Mouse (Mus musculus) CH12F3 (cell line): ENCODE measurements around the gene Tanc2.

Experiments used
- in situ Hi-C: fragments of 300-500 bp; cut with MboI; formaldehyde crosslinking; loops from 2 replicates; pipeline ENCODE4 v1.14.3; 2020; ENCODE audit warnings: low sequenced_read_pairs

Gene Tanc2

DNA sequence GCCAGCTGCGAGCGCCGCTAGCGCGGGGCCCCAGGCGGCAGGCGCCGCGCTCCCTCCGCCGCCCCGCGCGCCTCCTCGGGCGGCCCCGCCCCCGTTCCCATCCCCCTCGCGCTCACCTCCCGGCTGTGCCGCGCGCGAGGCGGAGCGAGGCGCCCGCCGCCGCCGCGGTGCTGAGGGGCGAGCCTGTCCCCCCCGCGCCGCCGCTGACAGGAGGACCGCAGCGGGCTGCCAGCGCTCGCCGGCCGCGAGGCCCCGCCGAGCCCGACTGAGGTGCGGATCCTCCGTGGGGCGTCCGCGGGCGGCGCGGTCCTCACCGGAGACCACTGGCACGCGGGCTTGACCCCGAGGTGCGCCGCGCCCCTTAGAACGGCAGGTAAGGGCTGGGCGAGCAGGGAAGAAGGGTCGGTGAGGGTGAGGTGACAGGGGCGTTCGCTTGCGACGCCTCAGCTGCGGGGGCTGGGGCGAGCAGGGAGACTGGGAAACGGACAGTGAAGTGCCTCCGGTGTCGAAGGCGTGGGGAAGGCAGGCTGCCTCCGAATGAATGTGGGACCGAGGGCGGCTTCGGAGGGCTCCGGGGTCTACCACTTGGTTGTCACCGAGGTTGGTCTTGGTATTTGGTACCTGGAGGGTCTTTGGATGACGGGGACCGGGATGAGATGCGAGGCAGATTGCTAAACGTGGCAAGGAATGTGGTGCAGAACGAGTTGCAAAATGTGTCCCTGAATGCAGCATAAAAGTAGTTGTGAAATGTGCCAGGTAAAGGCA lies at the start of gene Tanc2:
Gene Tanc2, plus strand, starts transcription at position 110 of the 765 bp plus-strand sequence.
- in situ Hi-C loops: loop anchor here (10.0 kb wide), 1 partner anchor 225 kb away; no protein-coding TSS in a partner anchor

- in situ Hi-C loops: no loop called here
These were observed 49.0 kb upstream of the Tanc2 start for GRCm38 (mm10) chr11:105540781-105541180.

- in situ Hi-C loops: no loop called here
These were observed 48.4 kb upstream of the Tanc2 start for GRCm38 (mm10) chr11:105541366-105541765.

- in situ Hi-C loops: no loop called here
These were observed 47.7 kb upstream of the Tanc2 start for GRCm38 (mm10) chr11:105542129-105542528.

GRCm38 (mm10) chr11:105545801-105546200 lies 44.0 kb upstream of the Tanc2 start:
- in situ Hi-C loops: no loop called here

GRCm38 (mm10) chr11:105546393-105546792 lies 43.4 kb upstream of the Tanc2 start:
- in situ Hi-C loops: no loop called here

DNA sequence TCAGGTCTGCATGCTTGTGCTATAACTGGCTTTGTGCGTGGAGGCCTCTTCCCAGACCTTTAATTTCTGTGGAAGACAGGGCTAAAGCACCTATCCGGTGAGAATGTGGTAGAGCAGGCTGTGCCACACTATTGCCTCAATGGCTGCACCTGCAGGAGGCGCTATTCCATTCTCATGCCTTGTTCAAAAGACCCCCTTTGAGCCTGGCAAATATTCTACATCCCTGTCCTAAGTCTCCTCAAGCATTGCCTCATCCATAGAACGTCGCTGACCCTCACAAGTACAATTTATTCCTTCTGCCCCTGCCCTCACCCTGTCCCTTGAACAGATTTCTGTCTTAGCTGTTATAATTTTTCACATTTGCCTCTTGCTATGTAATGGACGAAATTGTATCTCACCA lies 41.4 kb upstream of the Tanc2 start:
- in situ Hi-C loops: no loop called here

GRCm38 (mm10) chr11:105549164-105550121 lies 40.3 kb upstream of the Tanc2 start:
- in situ Hi-C loops: no loop called here

- in situ Hi-C loops: no loop called here
These were observed 32.5 kb upstream of the Tanc2 start for GRCm38 (mm10) chr11:105557285-105557684.

DNA sequence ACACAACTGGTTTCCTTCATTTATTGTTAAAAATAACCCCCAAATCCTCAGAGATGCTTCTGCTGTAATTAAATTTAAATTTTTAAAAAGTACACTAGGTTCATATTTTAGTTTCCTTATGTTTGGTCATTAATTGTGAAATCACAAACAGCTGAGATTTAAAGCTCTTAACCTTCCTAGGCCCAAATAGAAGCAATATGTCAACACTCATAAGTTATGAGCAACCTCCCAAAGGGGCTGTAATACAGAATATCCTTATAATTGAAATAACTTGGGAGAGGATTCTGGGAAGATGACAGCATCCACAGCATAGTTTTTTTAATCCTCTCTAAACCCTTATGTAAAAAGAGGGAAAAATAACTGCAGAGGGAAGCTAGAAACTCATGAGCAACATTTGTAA lies 31.7 kb upstream of the Tanc2 start:
- in situ Hi-C loops: no loop called here

DNA sequence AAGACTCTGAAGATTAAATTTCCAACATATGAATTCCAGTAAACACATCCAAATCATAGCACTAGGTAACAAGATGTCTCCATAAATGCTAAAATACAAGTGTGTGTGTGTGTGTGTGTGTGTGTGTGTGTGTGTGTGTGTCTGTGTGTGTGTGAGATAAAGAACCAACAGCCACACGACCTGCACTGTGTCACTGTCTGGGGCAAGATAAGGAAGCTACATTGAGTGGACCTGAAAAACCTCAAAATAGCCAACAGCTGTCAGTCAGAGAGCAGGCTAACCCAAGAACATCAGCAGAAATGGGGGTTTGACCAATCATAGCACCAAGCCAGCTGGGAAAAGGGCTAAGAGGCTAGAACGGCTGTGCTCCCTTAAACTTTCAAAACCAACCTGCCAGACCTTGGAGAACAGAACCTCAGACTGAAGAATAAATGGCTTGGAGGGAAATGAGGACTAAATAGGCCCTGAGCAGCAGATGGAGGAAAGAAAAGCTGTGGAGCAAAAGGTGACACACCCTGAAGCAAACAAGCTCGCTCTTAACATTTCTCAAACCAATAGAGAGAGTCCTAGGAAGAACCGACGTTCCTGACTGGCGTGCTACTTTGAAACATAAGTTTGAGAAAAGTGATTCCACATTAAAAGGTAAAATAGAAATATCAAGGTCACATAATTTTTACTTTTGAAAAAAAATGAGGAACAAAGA lies 30.8 kb upstream of the Tanc2 start:
- in situ Hi-C loops: no loop called here

DNA sequence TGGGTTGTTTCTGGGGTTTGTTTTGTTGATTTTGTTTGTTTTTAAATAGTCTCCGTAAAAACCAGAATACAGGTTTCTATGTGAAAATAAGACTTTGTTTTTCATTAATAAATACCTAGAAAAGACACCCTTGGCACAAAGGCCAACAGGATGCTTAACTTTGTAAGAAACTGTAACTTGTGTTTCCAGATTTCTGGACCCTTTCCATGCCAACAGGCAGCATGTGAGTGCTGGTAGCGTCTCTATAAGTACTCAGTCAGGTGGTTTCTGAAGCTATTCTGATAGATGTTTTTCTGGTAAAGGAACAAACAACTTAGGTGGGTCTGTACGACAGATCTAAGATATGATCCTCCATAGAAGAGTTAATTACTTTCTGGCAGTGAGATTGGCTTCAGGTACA lies 26.2 kb upstream of the Tanc2 start:
- in situ Hi-C loops: no loop called here

DNA sequence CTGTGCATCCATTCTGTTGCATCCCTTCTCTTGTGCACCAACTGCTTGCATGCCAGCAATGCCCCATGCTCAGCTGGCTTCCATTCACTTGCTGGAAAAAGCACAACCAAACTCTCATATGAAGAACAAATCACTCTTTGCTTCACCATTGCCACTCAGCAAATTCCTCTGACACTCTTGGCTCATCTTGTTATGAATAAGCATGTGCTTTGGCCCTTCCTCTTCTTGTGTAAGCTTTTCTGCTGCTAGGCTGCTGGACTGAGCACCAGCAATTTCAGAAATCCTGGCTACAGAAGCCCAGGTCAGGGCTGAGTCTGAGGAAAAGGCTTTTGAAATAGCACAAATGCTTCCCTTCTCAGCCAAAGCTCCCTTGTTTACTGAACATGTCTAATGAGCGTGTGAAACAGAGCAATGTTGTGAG lies 22.6 kb upstream of the Tanc2 start:
- in situ Hi-C loops: no loop called here

GRCm38 (mm10) chr11:105571996-105572395 lies 17.8 kb upstream of the Tanc2 start:
- in situ Hi-C loops: no loop called here

GRCm38 (mm10) chr11:105574241-105574640 lies 15.5 kb upstream of the Tanc2 start:
- in situ Hi-C loops: no loop called here

DNA sequence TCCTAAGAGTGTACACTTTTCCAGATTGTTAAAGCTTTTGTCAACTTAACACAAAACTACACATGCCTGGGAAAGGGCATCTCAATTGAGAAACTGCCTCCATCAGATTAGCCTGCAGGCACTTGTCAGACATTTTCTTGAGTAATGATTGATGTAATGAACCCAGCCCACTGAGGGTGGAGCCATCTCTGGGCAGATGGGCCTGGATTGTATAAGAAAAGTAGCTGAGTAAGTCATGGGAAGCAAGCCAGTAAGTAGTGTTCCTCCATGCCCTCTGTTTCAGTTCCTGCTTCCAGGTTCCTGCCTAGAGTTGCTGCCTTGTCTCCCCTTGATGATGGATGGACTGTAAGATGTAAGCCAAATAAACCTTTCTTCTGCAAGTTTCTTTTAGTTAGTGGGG lies 12.6 kb upstream of the Tanc2 start:
- in situ Hi-C loops: no loop called here

DNA sequence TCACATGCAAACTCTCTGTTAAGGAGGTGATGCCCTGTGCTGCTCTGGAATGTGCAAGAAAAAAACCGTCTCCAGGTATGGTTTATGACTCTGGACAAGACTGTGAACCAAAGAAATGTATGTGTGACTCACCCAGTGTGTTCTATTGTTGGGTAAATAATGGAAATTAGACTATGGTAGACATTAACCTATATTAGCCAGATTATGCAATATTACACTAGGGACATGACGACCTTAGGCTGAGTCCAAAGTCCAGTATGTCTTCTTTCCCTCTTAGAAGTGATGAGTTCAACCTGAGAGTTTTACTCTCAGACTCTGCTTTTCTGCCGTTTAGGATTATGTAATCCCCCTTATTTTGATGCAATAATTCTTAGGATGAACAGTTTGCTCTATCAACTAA lies 7.8 kb upstream of the Tanc2 start:
- in situ Hi-C loops: no loop called here

GRCm38 (mm10) chr11:105589231-105589876 lies 432 bp upstream of the Tanc2 start:
- in situ Hi-C loops: no loop called here

GRCm38 (mm10) chr11:105591905-105592304 lies 2.1 kb downstream of the Tanc2 start:
- in situ Hi-C loops: loop anchor here (10.0 kb wide), 1 partner anchor 227 kb away; no protein-coding TSS in a partner anchor

- in situ Hi-C loops: no loop called here
These were observed 12.4 kb downstream of the Tanc2 start for GRCm38 (mm10) chr11:105602177-105602576.

- in situ Hi-C loops: no loop called here
These were observed 36.4 kb downstream of the Tanc2 start for GRCm38 (mm10) chr11:105626201-105626600.
